Mouse (Mus musculus) liver, postnatal 0 days (tissue): ENCODE measurements around the gene Zfp13.

Source experiments
- CTCF ChIP-seq: sonication (generic); IDR thresholded peaks from 2 replicates; pipeline ENCODE4 v1.5.1; 2016; ENCODE audit warnings: antibody characterized with exemption, low read depth
- EP300 ChIP-seq: IDR thresholded peaks from 2 replicates; pipeline ENCODE4 v1.6.1; 2016; ENCODE audit warnings: antibody characterized with exemption, low read depth, mild to moderate bottlenecking

GRCm38 (mm10) chr17:23555243-23555916, 43.9 kb downstream of the Zfp13 start:
- TF ChIP-seq CTCF (no peak), EP300 (no peak)
